Mouse (Mus musculus): ENCODE results near the gene 2310039H08Rik. TPM values are rescaled to one million over a fixed set of nuclear protein-coding genes. Genes with fewer than 3 reads are reported as not detected.

Gene 2310039H08Rik
- polyA plus RNA-seq, 1 experiment from 2014 or later: 192 TPM

GRCm38 (mm10) chr17:46728021-46728420 lies 44.4 kb upstream of the 2310039H08Rik start:
- Histone ChIP-seq H3K36me3 (replicated peaks; ENCODE audit: insufficient read depth, low read length) (peaks cover 28% of the 10 kb centered on the region), H3K4me2 (ENCODE audit: low read depth, low read length) (peak overlapping the region; percentile 64), H3K27me3 (ENCODE audit: insufficient read depth, low read length) (no peaks in the 10 kb centered on the region), H3K4me3 (ENCODE audit: low read depth, low read length) (peak overlapping the region; percentile 55), H3K9ac (replicated peaks) (peak overlapping the region; percentile 79), H3K9me3 (ENCODE audit: low read length) (no peaks in the 10 kb centered on the region), H3K4me1 (ENCODE audit: insufficient read depth) (0 out of 2 replicates have a peak, but pooled peaks cover 7% of the 10 kb centered on the region), H3K27ac (ENCODE audit: low read depth) (peak overlapping the region; percentile 91)
- 0 out of 2 replicates have a peak, but pooled peaks have one; percentile 14 for ATAC-seq
- DNase-seq: peak; percentile 56
- WGBS (ENCODE audit: insufficient replicate concordance): 37% methylated on average over 6 of the region's 6 CpGs
- TF ChIP-seq EP300 (IDR thresholded peaks at IDR 0.05; ENCODE audit: low read depth) (no peak), CTCF (IDR thresholded peaks at IDR 0.05; ENCODE audit: low read depth) (peak; percentile 58)

- no peak for TF ChIP-seq EP300 (IDR thresholded peaks at IDR 0.05; ENCODE audit: low read depth)
- no peak for TF ChIP-seq CTCF (IDR thresholded peaks at IDR 0.05; ENCODE audit: low read depth)
- peak overlapping the region; percentile 79 for H3K9ac ChIP-seq (replicated peaks)
- H3K4me3 ChIP-seq (ENCODE audit: low read depth, low read length): peak overlapping the region; percentile 55
- peak overlapping the region; percentile 64 for H3K4me2 ChIP-seq (ENCODE audit: low read depth, low read length)
- 52% methylated on average over 11 of the region's 11 CpGs for WGBS (ENCODE audit: insufficient replicate concordance)
- H3K4me1 ChIP-seq (ENCODE audit: insufficient read depth): 0 out of 2 replicates have a peak, but pooled peaks cover 7% of the 10 kb centered on the region
- H3K27me3 ChIP-seq (ENCODE audit: insufficient read depth, low read length): no peaks in the 10 kb centered on the region
- no peak for DNase-seq
- H3K27ac ChIP-seq (ENCODE audit: low read depth): peak overlapping the region; percentile 91
- H3K36me3 ChIP-seq (replicated peaks; ENCODE audit: insufficient read depth, low read length): peaks cover 24% of the 10 kb centered on the region
- H3K9me3 ChIP-seq (ENCODE audit: low read length): no peaks in the 10 kb centered on the region
- ATAC-seq: peak; percentile 32
Measured at GRCm38 (mm10) chr17:46728496-46728895, 43.9 kb upstream of the 2310039H08Rik start.

- Histone ChIP-seq H3K9ac (replicated peaks) (peak within 1 kb of the TSS; percentile 79), H3K4me3 (ENCODE audit: low read depth, low read length) (peak within 1 kb of the TSS; percentile 55)
Measured at GRCm38 (mm10) chr17:46728904-46729318, 43.5 kb upstream of the 2310039H08Rik start, which contains the start of gene Gnmt. Gene Gnmt (minus strand): TSS chr17:46729168.

GRCm38 (mm10) chr17:46734055-46734454 lies 38.4 kb upstream of the 2310039H08Rik start:
- no peak overlapping the region for H3K4me2 ChIP-seq (ENCODE audit: low read depth, low read length)
- ATAC-seq (peak; percentile 56), DNase-seq (peak; percentile 40)
- peaks cover 13% of the 10 kb centered on the region; the same call in 1 of the 2 replicates for H3K4me1 ChIP-seq (ENCODE audit: insufficient read depth)
- H3K27ac ChIP-seq (ENCODE audit: low read depth): peak overlapping the region; percentile 91
- WGBS (ENCODE audit: insufficient replicate concordance): 72% methylated on average over 3 of the region's 3 CpGs
- no peak overlapping the region for H3K4me3 ChIP-seq (ENCODE audit: low read depth, low read length)
- TF ChIP-seq EP300 (IDR thresholded peaks at IDR 0.05; ENCODE audit: low read depth) (peak; percentile 46; the same call in 1 of the 2 replicates), CTCF (IDR thresholded peaks at IDR 0.05; ENCODE audit: low read depth) (no peak)
- peaks cover 2% of the 10 kb centered on the region; the same call in 1 of the 2 replicates for H3K9me3 ChIP-seq (ENCODE audit: low read length)
- 0 out of 2 replicates have a peak, but pooled peaks cover 2% of the 10 kb centered on the region for H3K36me3 ChIP-seq (replicated peaks; ENCODE audit: insufficient read depth, low read length)
- no peak overlapping the region for H3K9ac ChIP-seq (replicated peaks)
- no peaks in the 10 kb centered on the region for H3K27me3 ChIP-seq (ENCODE audit: insufficient read depth, low read length)

More at GRCm38 (mm10) chr17:46728904-46729318, 43.5 kb upstream of the 2310039H08Rik start, which contains the start of gene Gnmt:
- 0 out of 2 replicates have a peak, but pooled peaks cover 7% of the 10 kb centered on the region for H3K4me1 ChIP-seq (ENCODE audit: insufficient read depth)
- TF ChIP-seq EP300 (IDR thresholded peaks at IDR 0.05; ENCODE audit: low read depth) (peak; percentile 49; the same call in 1 of the 2 replicates), CTCF (IDR thresholded peaks at IDR 0.05; ENCODE audit: low read depth) (no peak)
- H3K36me3 ChIP-seq (replicated peaks; ENCODE audit: insufficient read depth, low read length): peaks cover 19% of the 10 kb centered on the region
- H3K9me3 ChIP-seq (ENCODE audit: low read length): no peaks in the 10 kb centered on the region
- H3K27me3 ChIP-seq (ENCODE audit: insufficient read depth, low read length): no peaks in the 10 kb centered on the region
- DNase-seq (peak; percentile 85), ATAC-seq (peak; percentile 86)
- peak within 1 kb of the TSS; percentile 91 for H3K27ac ChIP-seq (ENCODE audit: low read depth)
- H3K4me2 ChIP-seq (ENCODE audit: low read depth, low read length): peak within 1 kb of the TSS; percentile 64
- WGBS (ENCODE audit: insufficient replicate concordance): 22% methylated on average over 24 of the region's 24 CpGs

DNA sequence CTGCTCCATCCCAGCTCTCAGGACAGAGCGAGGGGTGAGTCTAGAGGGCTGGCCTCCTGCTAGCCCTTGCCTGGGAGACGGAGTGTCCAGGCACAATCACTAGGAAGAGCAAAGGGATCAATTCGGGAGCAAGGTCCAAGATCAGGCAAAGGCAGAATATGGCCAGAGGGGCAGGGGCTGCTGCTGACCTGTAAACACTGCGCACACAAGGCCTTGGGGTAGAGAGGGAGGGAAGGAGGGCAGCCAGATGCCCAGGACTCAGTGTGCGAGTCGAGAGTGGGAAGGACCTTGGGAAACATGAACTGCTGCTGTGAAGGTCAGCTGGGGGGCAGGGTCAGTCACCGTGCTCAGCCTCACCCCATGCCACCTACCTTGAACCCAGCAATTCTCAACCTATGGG lies 37.1 kb upstream of the 2310039H08Rik start:
- Histone ChIP-seq H3K36me3 (replicated peaks; ENCODE audit: insufficient read depth, low read length) (0 out of 2 replicates have a peak, but pooled peaks cover 2% of the 10 kb centered on the region), H3K27me3 (ENCODE audit: insufficient read depth, low read length) (no peaks in the 10 kb centered on the region), H3K4me3 (ENCODE audit: low read depth, low read length) (no peak overlapping the region), H3K4me1 (ENCODE audit: insufficient read depth) (peaks cover 8% of the 10 kb centered on the region; the same call in 1 of the 2 replicates), H3K4me2 (ENCODE audit: low read depth, low read length) (no peak overlapping the region), H3K9ac (replicated peaks) (peak overlapping the region; percentile 26; the same call in 1 of the 2 replicates), H3K27ac (ENCODE audit: low read depth) (peak overlapping the region; percentile 91), H3K9me3 (ENCODE audit: low read length) (peaks cover 2% of the 10 kb centered on the region; the same call in 1 of the 2 replicates)
- ATAC-seq (peak; percentile 89), DNase-seq (peak; percentile 66)
- TF ChIP-seq EP300 (IDR thresholded peaks at IDR 0.05; ENCODE audit: low read depth): peak; percentile 73
- TF ChIP-seq CTCF (IDR thresholded peaks at IDR 0.05; ENCODE audit: low read depth): no peak
- 49% methylated on average over 7 of the region's 7 CpGs for WGBS (ENCODE audit: insufficient replicate concordance)

DNA sequence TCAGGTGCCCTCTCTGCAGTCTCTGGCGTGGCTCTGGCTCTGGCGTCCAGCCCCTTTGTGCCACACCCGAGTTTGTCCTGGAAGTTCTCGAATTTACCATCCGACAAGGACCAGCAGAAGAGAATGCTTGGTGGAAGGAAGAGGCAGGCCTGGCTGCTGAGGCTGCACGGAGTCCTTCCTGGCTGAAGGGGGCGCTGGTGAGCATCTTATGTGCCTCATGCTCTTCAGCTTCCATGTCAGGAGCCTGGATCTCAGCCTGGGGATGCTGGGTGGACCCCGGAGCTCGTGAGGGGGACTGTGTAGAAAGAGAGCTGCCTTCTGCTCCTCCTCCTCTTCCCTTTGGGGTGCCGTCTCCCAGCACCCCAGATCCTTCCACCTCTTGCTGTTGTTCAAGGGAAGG lies 36.3 kb upstream of the 2310039H08Rik start:
- H3K9ac ChIP-seq (replicated peaks): no peak overlapping the region
- peak; percentile 75 for TF ChIP-seq CTCF (IDR thresholded peaks at IDR 0.05; ENCODE audit: low read depth)
- no peak for TF ChIP-seq EP300 (IDR thresholded peaks at IDR 0.05; ENCODE audit: low read depth)
- ATAC-seq (no peak), DNase-seq (peak; percentile 72)
- H3K27ac ChIP-seq (ENCODE audit: low read depth): peak overlapping the region; percentile 91
- H3K4me1 ChIP-seq (ENCODE audit: insufficient read depth): peaks cover 8% of the 10 kb centered on the region; the same call in 1 of the 2 replicates
- H3K9me3 ChIP-seq (ENCODE audit: low read length): peaks cover 2% of the 10 kb centered on the region; the same call in 1 of the 2 replicates
- peak overlapping the region; percentile 5; the same call in 1 of the 2 replicates for H3K4me2 ChIP-seq (ENCODE audit: low read depth, low read length)
- H3K27me3 ChIP-seq (ENCODE audit: insufficient read depth, low read length): no peaks in the 10 kb centered on the region
- no peak overlapping the region for H3K4me3 ChIP-seq (ENCODE audit: low read depth, low read length)
- 0 out of 2 replicates have a peak, but pooled peaks cover 4% of the 10 kb centered on the region for H3K36me3 ChIP-seq (replicated peaks; ENCODE audit: insufficient read depth, low read length)
- WGBS (ENCODE audit: insufficient replicate concordance): 46% methylated on average over 10 of the region's 10 CpGs
